Mouse (Mus musculus) C2C12 (cell line): Measurements from ENCODE around the gene Capn11. TPM values are rescaled to one million over a fixed set of nuclear protein-coding genes. Genes with fewer than 3 reads are reported as not detected.

ENCODE experiments used
- H3K27me3 ChIP-seq: one replicate; pipeline ENCODE4 v1.6.1; 2011; ENCODE audit not compliant: control insufficient read depth, insufficient read depth, insufficient read length
- H3K36me3 ChIP-seq: one replicate; pipeline ENCODE4 v1.6.1; 2011; ENCODE audit not compliant: control insufficient read depth, insufficient read depth
- H3K4me3 ChIP-seq: one replicate; pipeline ENCODE4 v1.5.1; 2011; ENCODE audit warnings: mild to moderate bottlenecking, control low read depth; ENCODE audit not compliant: poor library complexity, insufficient read depth, severe bottlenecking
- H3K79me2 ChIP-seq: one replicate; pipeline ENCODE4 v1.6.1; 2011; ENCODE audit not compliant: control insufficient read depth, insufficient read depth
- H3K79me3 ChIP-seq: one replicate; pipeline ENCODE4 v1.6.1; 2011; ENCODE audit warnings: low read depth, control low read depth
- H3ac ChIP-seq: one replicate; pipeline ENCODE3; 2011; ENCODE audit warnings: low read depth; ENCODE audit not compliant: control insufficient read depth, insufficient read length
- CEBPB ChIP-seq: IDR thresholded peaks from one replicate; pipeline ENCODE4 v1.6.1; 2011; ENCODE audit warnings: low read depth, mild to moderate bottlenecking, control low read depth, moderate library complexity
- CTCF ChIP-seq: IDR thresholded peaks from one replicate; pipeline ENCODE4 v1.5.1; 2011; ENCODE audit not compliant: control insufficient read depth, insufficient read depth, insufficient read length
- FOSL1 ChIP-seq: IDR thresholded peaks from one replicate; pipeline ENCODE4 v1.8.0; 2011; ENCODE audit warnings: mild to moderate bottlenecking, low read length; ENCODE audit not compliant: poor library complexity, insufficient read depth, severe bottlenecking
- MAX ChIP-seq: IDR thresholded peaks from one replicate; pipeline ENCODE4 v1.6.1; 2011; ENCODE audit warnings: mild to moderate bottlenecking, control low read depth
- MYOD1 ChIP-seq: IDR thresholded peaks from one replicate; pipeline ENCODE4 v1.6.1; 2011; ENCODE audit warnings: low read depth; ENCODE audit not compliant: control insufficient read depth, insufficient read length
- MYOG ChIP-seq: IDR thresholded peaks from one replicate; pipeline ENCODE4 v1.6.1; 2011; ENCODE audit not compliant: control insufficient read depth, insufficient read length; ENCODE audit errors: extremely low read depth
- USF1 ChIP-seq: IDR thresholded peaks from one replicate; pipeline ENCODE4 v1.6.1; 2011; ENCODE audit warnings: low read depth, mild to moderate bottlenecking, control low read depth, moderate library complexity
- polyA plus RNA-seq: library from polyadenylated mRNA; unstranded; fragments of >200 nt; fragmentation: generic; extraction: Trizol; gene quantifications from one replicate; pipeline ENCODE4 v1.2.1, GENCODE M21; 2012; ENCODE audit warnings: missing spikeins

The Capn11 gene
- polyA plus RNA-seq, 1 experiment, result 0.04 TPM

- Histone ChIP-seq H3K27me3 (no peaks in the 10 kb centered on the region), H3K36me3 (no peaks in the 10 kb centered on the region), H3ac (peak within 1 kb of the TSS; percentile 99), H3K79me3 (peaks cover 70% of the 10 kb centered on the region), H3K79me2 (peaks cover 99% of the 10 kb centered on the region), H3K4me3 (peak within 1 kb of the TSS; percentile 68)
- no peak for TF ChIP-seq CEBPB
- TF ChIP-seq MAX, result no peak
- TF ChIP-seq FOSL1, result no peak
- no peak for TF ChIP-seq MYOD1
Observed at GRCm38 (mm10) chr17:45686093-45686619, 27.0 kb upstream of the Capn11 start, which contains the start of gene Mrpl14. Mrpl14 (plus strand) TSS chr17:45686322.

GRCm38 (mm10) chr17:45685171-45686092 lies 26.3 kb upstream of the Capn11 start:
- H3K27me3 ChIP-seq, result no peaks in the 10 kb centered on the region
- H3ac ChIP-seq, result peak overlapping the region; percentile 99
- H3K79me3 ChIP-seq, result peaks cover 69% of the 10 kb centered on the region
- no peaks in the 10 kb centered on the region for H3K36me3 ChIP-seq
- H3K79me2 ChIP-seq, result peaks cover 99% of the 10 kb centered on the region
- TF ChIP-seq FOSL1, result no peak
- TF ChIP-seq USF1, result no peak
- TF ChIP-seq MAX, result no peak
- TF ChIP-seq CEBPB, result no peak
- TF ChIP-seq MYOG, result no peak
- TF ChIP-seq CTCF, result no peak
- TF ChIP-seq MYOD1, result no peak
- peak overlapping the region; percentile 68 for H3K4me3 ChIP-seq

GRCm38 (mm10) chr17:45684667-45685131 lies 25.6 kb upstream of the Capn11 start:
- TF ChIP-seq MYOG (no peak), CEBPB (no peak), FOSL1 (no peak), CTCF (no peak)
- Histone ChIP-seq H3K79me2 (peaks cover 99% of the 10 kb centered on the region), H3ac (peak overlapping the region; percentile 99), H3K4me3 (peak overlapping the region; percentile 68), H3K79me3 (peaks cover 72% of the 10 kb centered on the region), H3K27me3 (no peaks in the 10 kb centered on the region), H3K36me3 (no peaks in the 10 kb centered on the region)

GRCm38 (mm10) chr17:45682843-45683242 lies 23.7 kb upstream of the Capn11 start:
- Histone ChIP-seq H3K4me3 (no peak overlapping the region), H3K79me2 (peaks cover 93% of the 10 kb centered on the region), H3K27me3 (no peaks in the 10 kb centered on the region), H3ac (no peak overlapping the region), H3K79me3 (peaks cover 59% of the 10 kb centered on the region), H3K36me3 (peaks cover 6% of the 10 kb centered on the region)
- TF ChIP-seq MYOD1, result no peak
- no peak for TF ChIP-seq USF1
- TF ChIP-seq CEBPB, result no peak
- TF ChIP-seq MAX, result no peak
- no peak for TF ChIP-seq MYOG
- no peak for TF ChIP-seq FOSL1
- TF ChIP-seq CTCF, result no peak

- no peak overlapping the region for H3K4me3 ChIP-seq
- no peak for TF ChIP-seq MYOD1
- no peak for TF ChIP-seq CEBPB
- no peak for TF ChIP-seq MYOG
- no peak for TF ChIP-seq USF1
- TF ChIP-seq CTCF, result no peak
- TF ChIP-seq FOSL1, result no peak
- no peak for TF ChIP-seq MAX
- H3K79me2 ChIP-seq, result peaks cover 80% of the 10 kb centered on the region
- peaks cover 47% of the 10 kb centered on the region for H3K79me3 ChIP-seq
- H3K36me3 ChIP-seq, result peaks cover 14% of the 10 kb centered on the region
- no peak overlapping the region for H3ac ChIP-seq
- H3K27me3 ChIP-seq, result no peaks in the 10 kb centered on the region
Observed at GRCm38 (mm10) chr17:45681588-45681987, 22.5 kb upstream of the Capn11 start.
